Mouse (Mus musculus): ENCODE results near the gene Ehd1. TPM values are rescaled to one million over a fixed set of nuclear protein-coding genes. Genes with fewer than 3 reads are reported as not detected.

The Ehd1 gene
- total and polyA plus RNA-seq, 3 experiments: 65.9 to 105 TPM; not detected in 1

DNA sequence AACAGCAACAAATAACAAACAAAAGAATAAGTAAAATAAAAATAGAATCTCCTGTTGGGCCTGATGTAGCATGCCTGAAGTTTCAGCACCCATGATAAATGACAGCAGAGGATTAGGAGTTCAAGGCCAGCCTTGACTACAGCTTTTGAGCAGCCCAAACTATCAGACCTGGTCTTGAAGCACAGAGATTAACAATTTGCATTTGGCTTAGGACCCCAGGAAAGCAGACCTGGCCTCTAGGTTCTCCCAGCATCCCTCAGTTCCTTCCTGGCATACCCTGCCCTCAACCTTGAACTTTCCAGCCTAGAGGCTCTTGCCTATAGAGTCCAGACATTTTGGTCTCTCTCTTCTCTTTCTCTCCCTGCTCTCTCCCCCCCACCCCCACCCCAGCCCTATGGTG, 37.8 kb upstream of the Ehd1 start:
- peak; percentile 34 for DNase-seq (ENCODE audit: low read depth, low spot score)
- Histone ChIP-seq H3K4me1 (ENCODE audit: control insufficient read depth in 1 of 2, insufficient read depth in 2 of 2, low read length in 2 of 2) (peaks cover 6 to 55% of the 10 kb centered on the region in 2 experiments), H3K79me2 (ENCODE audit: control insufficient read depth, insufficient read depth, low read length, poor library complexity) (peaks cover 15% of the 10 kb centered on the region), H3K27me3 (ENCODE audit: control insufficient read depth in 1 of 2, insufficient read depth in 2 of 2, low read length in 2 of 2) (no peaks in the 10 kb centered on the region), H3K9ac (ENCODE audit: control insufficient read depth, low read depth, low read length, poor library complexity, severe bottlenecking) (no peak overlapping the region), H3K4me3 (ENCODE audit: control insufficient read depth in 1 of 2, insufficient read depth in 1 of 2, low read depth in 2 of 2, low read length in 2 of 2) (no peak overlapping the region), H3K36me3 (ENCODE audit: control insufficient read depth in 1 of 2, insufficient read depth in 2 of 2, low read length in 2 of 2) (peaks cover 0 to 39% of the 10 kb centered on the region in 2 experiments; a peak in 2 of 4 replicates), H3K27ac (ENCODE audit: control insufficient read depth, low read depth, low read length) (no peak overlapping the region), H3K9me3 (replicated peaks; ENCODE audit: insufficient read depth, low read length) (no peaks in the 10 kb centered on the region)
- TF ChIP-seq BHLHE40 (IDR thresholded peaks at IDR 0.05; ENCODE audit: borderline replicate concordance, low read depth, low read length) (no peak), SIN3A (IDR thresholded peaks at IDR 0.05; ENCODE audit: low read length) (no peak), SMC3 (IDR thresholded peaks at IDR 0.05; ENCODE audit: low read depth, low read length) (no peak)

GRCm38 (mm10) chr19:6240136-6240535, 36.4 kb upstream of the Ehd1 start:
- Histone ChIP-seq H3K27me3 (ENCODE audit: control insufficient read depth in 1 of 2, insufficient read depth in 2 of 2, low read length in 2 of 2) (no peaks in the 10 kb centered on the region), H3K4me3 (ENCODE audit: control insufficient read depth in 1 of 2, insufficient read depth in 1 of 2, low read depth in 2 of 2, low read length in 2 of 2) (peak overlapping the region; percentile 6 to 36), H3K4me1 (ENCODE audit: control insufficient read depth in 1 of 2, insufficient read depth in 2 of 2, low read length in 2 of 2) (peaks cover 6 to 42% of the 10 kb centered on the region in 2 experiments), H3K27ac (ENCODE audit: control insufficient read depth, low read depth, low read length) (peak overlapping the region; percentile 94), H3K9ac (ENCODE audit: control insufficient read depth, low read depth, low read length, poor library complexity, severe bottlenecking) (peak overlapping the region; percentile 60), H3K79me2 (ENCODE audit: control insufficient read depth, insufficient read depth, low read length, poor library complexity) (peaks cover 15% of the 10 kb centered on the region), H3K36me3 (ENCODE audit: control insufficient read depth in 1 of 2, insufficient read depth in 2 of 2, low read length in 2 of 2) (peaks cover 0 to 31% of the 10 kb centered on the region in 2 experiments; a peak in 2 of 4 replicates), H3K9me3 (replicated peaks; ENCODE audit: insufficient read depth, low read length) (no peaks in the 10 kb centered on the region)
- peak; percentile 88 for TF ChIP-seq GATA1 (IDR thresholded peaks at IDR 0.05; ENCODE audit: low read depth, low read length)
- TF ChIP-seq TCF12 (IDR thresholded peaks at IDR 0.05; ENCODE audit: low read depth, low read length): peak; percentile 50
- no peak for TF ChIP-seq ZNF384 (IDR thresholded peaks at IDR 0.05; ENCODE audit: low read depth, low read length)
- peak; percentile 22; the same call in 1 of the 2 replicates for TF ChIP-seq SIN3A (IDR thresholded peaks at IDR 0.05; ENCODE audit: low read length)
- TF ChIP-seq ETS1 (IDR thresholded peaks at IDR 0.05; ENCODE audit: low read depth, low read length): peak; percentile 64; the same call in 1 of the 2 replicates
- no peak for TF ChIP-seq MEF2A (IDR thresholded peaks at IDR 0.05; ENCODE audit: extremely low read depth, insufficient replicate concordance, low read depth, low read length, poor library complexity, severe bottlenecking)
- TF ChIP-seq EP300 (IDR thresholded peaks at IDR 0.05; ENCODE audit: low read depth in 1 of 2, low read length in 2 of 2): peak; percentile 66 to 77
- TF ChIP-seq TAL1 (IDR thresholded peaks at IDR 0.05; ENCODE audit: low read length): peak; percentile 47
- 0 out of 2 replicates have a peak, but pooled peaks have one; percentile 7 for TF ChIP-seq NELFE (IDR thresholded peaks at IDR 0.05; ENCODE audit: low read depth, low read length)
- TF ChIP-seq NRF1 (IDR thresholded peaks at IDR 0.05; ENCODE audit: insufficient read depth, low read depth, low read length, poor library complexity, severe bottlenecking): no peak
- peak; percentile 88 for TF ChIP-seq JUND (IDR thresholded peaks at IDR 0.05; ENCODE audit: low read depth, low read length)
- TF ChIP-seq CHD2 (IDR thresholded peaks at IDR 0.05; ENCODE audit: low read length): no peak; the same call in 1 of the 2 replicates
- peak; percentile 38; the same call in 1 of the 2 replicates for TF ChIP-seq MYC (IDR thresholded peaks at IDR 0.05; ENCODE audit: low read depth, low read length)
- peak; percentile 78 for DNase-seq (ENCODE audit: low read depth, low spot score)
